9 mouse cellular contexts compared by ENCODE assay signal in the genomic region with DNA sequence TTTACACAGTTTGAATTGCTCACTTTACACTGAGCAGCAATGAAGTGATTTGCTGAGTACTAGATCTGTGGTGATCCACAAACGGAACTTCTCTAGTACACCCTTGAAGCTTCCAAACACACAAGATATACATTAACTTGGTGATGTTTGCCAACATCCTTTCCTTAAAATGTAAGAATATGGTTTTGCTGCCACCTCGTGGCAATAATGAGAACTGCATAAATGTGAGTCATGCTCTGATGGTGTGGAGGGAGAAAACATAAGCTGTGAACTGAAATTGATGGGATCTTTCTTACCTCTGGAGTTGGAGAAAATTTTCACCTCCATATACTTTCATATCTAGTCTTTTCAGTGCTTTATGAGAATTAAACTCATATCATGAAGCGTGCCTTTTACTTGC. TPM values are rescaled to one million over a fixed set of nuclear protein-coding genes. Genes with fewer than 3 reads are reported as not detected.
DNase-seq lines count a peak whose midpoint lies in the region; ATAC-seq lines count a peak whose summit lies in the region.
"Had no signal": no experiment of that assay in that cellular context is flagged by ENCODE, and none has a peak within 500 bp of the region (broad histone marks: within the 10 kb centered on the region; RNA-seq: fewer than 3 reads in every experiment).

No protein-coding gene starts in this region.

- no peak for ATAC-seq in hindbrain, embryonic 13.5 days (ENCODE audit: low FRiP score)
- ATAC-seq in megakaryocyte, adult 5-6 weeks (ENCODE audit: poor library complexity, severe bottlenecking): peak; percentile 56; the same call in 1 of the 2 replicates

- no peaks in the 10 kb centered on the region for H3K4me1 ChIP-seq in hindbrain, embryonic 10.5 days (replicated peaks)
- H3K4me1 ChIP-seq in hindbrain, embryonic 13.5 days (replicated peaks): no peaks in the 10 kb centered on the region
- H3K4me1 ChIP-seq: lung, embryonic 15.5 days had no signal

- H3K27ac ChIP-seq in hindbrain, embryonic 10.5 days: no peak overlapping the region
- H3K27ac ChIP-seq in hindbrain, embryonic 13.5 days: no peak overlapping the region
- H3K27ac ChIP-seq: lung, embryonic 15.5 days had no signal

- 13% methylated on average over 3 of the region's 3 CpGs for WGBS in hindbrain, embryonic 10.5 days
- 8% methylated on average over 3 of the region's 3 CpGs for WGBS in hindbrain, embryonic 13.5 days

- H3K4me2 ChIP-seq in hindbrain, embryonic 13.5 days: no peak overlapping the region
- H3K4me2 ChIP-seq: lung, embryonic 15.5 days had no signal

- no peaks in the 10 kb centered on the region; the same call in 1 of the 2 replicates for H3K27me3 ChIP-seq in hindbrain, embryonic 10.5 days (ENCODE audit: insufficient read depth, poor library complexity, severe bottlenecking)
- H3K27me3 ChIP-seq in hindbrain, embryonic 13.5 days: no peaks in the 10 kb centered on the region
- H3K27me3 ChIP-seq: lung, embryonic 15.5 days had no signal

- DNase-seq in hindbrain, embryonic 10.5 days (ENCODE audit: low spot score): peak; percentile 26
- DNase-seq in ES-CJ7 (ENCODE audit: low read depth, low spot score): peak; percentile 39
- peak; percentile 52 to 72 for DNase-seq in cerebellum, adult 18-20 months
- peak; percentile 55 for DNase-seq in frontal cortex, postnatal 36 days (ENCODE audit: low spot score in 2 of 2)
- peak; percentile 23 to 78 for DNase-seq in layer of hippocampus, postnatal 25 days (ENCODE audit: extremely low spot score in 1 of 2, low spot score in 1 of 2)
- DNase-seq in telencephalon, adult 2 months (ENCODE audit: low read depth, low spot score): peak; percentile 19

- H3K9me3 ChIP-seq in hindbrain, embryonic 10.5 days: no peaks in the 10 kb centered on the region
- H3K9me3 ChIP-seq in hindbrain, embryonic 13.5 days: no peaks in the 10 kb centered on the region
- H3K9me3 ChIP-seq: lung, embryonic 15.5 days had no signal

- no peak overlapping the region for H3K9ac ChIP-seq in hindbrain, embryonic 13.5 days
- H3K9ac ChIP-seq: lung, embryonic 15.5 days had no signal

- no peaks in the 10 kb centered on the region for H3K36me3 ChIP-seq in hindbrain, embryonic 10.5 days
- no peaks in the 10 kb centered on the region for H3K36me3 ChIP-seq in hindbrain, embryonic 13.5 days
- H3K36me3 ChIP-seq: lung, embryonic 15.5 days had no signal

- no peak overlapping the region for H3K4me3 ChIP-seq in hindbrain, embryonic 10.5 days
- H3K4me3 ChIP-seq in hindbrain, embryonic 13.5 days: no peak overlapping the region
- H3K4me3 ChIP-seq: lung, embryonic 15.5 days had no signal

RNA-seq across cellular contexts. Expression of a gene that starts 51.6 kb away (rescaled TPM):
- polyA plus RNA-seq in hindbrain, embryonic 10.5 days (2016; fragmentation: Nextera tagmentation; extraction: Ambion mirVana): 678 and 708 TPM in 2 replicates
- 724 and 725 TPM in 2 replicates for polyA plus RNA-seq in hindbrain, embryonic 13.5 days (2015; fragmentation: Nextera tagmentation; extraction: Ambion mirVana)
- 100 to 1,000 TPM; 317 to 336 TPM for total RNA-seq in layer of hippocampus, postnatal 25 days (2021)
- 55.7 and 64.5 TPM in 2 replicates for total RNA-seq in megakaryocyte, adult 5-6 weeks (2015)
- total RNA-seq in megakaryocyte, adult 5-6 weeks (2017): 38.5 and 38.8 TPM in 2 replicates

Comparison
In these comparisons a context has a peak if more than half of its experiments do, and no peak if none do; other contexts are left out.
1. RNA of a gene that starts 51.6 kb away (total RNA-seq): 317 to 336 TPM in layer of hippocampus, postnatal 25 days; 38.5 to 64.5 TPM in megakaryocyte, adult 5-6 weeks; every median in the first group is over 4 times any median in the second.
2. Peak in every context shown above with its lines, with median percentiles within 50 percentile points of each other: DNase-seq.